Mouse (Mus musculus) kidney, adult 2 months (tissue): ENCODE data around the gene Neurod4.
"Not testable (repeated sequence)": the region's sequence is repeated elsewhere in the genome, so short reads cannot be mapped to it uniquely, and the experiment has no call there.

ENCODE experiments used
- CTCF ChIP-seq: fragments of 200-500 bp; conservative IDR thresholded peaks from 2 replicates; pipeline ENCODE4 v1.5.1; 2011; ENCODE audit warnings: low read depth, mild to moderate bottlenecking, control low read depth, low read length, moderate library complexity, mixed read lengths; ENCODE audit not compliant: insufficient read depth, insufficient read length
- POLR2A ChIP-seq: fragments of 200-500 bp; IDR thresholded peaks from one replicate; pipeline ENCODE4 v1.6.1; 2011; ENCODE audit warnings: low read depth, low read length, control low read depth

DNA sequence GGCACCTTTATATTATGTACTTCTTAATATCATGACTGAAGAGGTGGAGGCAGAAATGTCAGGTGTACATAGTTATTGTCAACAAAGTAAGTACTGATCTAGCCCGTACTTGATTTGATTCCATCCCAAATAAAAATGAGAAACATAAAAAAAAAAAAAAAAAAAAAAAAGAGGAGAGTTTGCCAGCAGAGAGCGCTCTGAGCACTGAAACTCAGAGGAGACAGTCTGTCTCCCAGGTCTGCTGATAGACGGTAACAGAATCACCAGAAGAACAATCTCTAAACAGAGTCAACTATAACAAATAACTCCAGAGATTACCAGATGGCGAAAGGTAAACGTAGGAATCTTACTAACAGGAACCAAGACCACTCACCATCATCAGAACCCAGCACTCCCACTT lies 24.1 kb upstream of the Neurod4 start:
- TF ChIP-seq CTCF, POLR2A: not testable (repeated sequence)
